Mouse (Mus musculus): ENCODE measurements at regions not wholly inside any gene's neighbourhood (a gene's known extent, or its start where the extent isn't known, plus 50 kb on each side); places are given as distances from the start of the nearest gene placed in this dataset.

- ATAC-seq (no peak), DNase-seq (ENCODE audit: low spot score) (no peak)
- Histone ChIP-seq H3K27ac (ENCODE audit: low read length) (no peak overlapping the region), H3K27me3 (replicated peaks; ENCODE audit: insufficient read depth, low read length) (no peaks in the 10 kb centered on the region), H3K4me3 (ENCODE audit: low read depth, low read length) (no peak overlapping the region), H3K4me2 (replicated peaks; ENCODE audit: low read depth, low read length) (no peak overlapping the region), H3K9ac (replicated peaks; ENCODE audit: low read depth) (no peak overlapping the region), H3K4me1 (ENCODE audit: insufficient read depth, low read depth, low read length) (no peaks in the 10 kb centered on the region), H3K36me3 (ENCODE audit: insufficient read depth, low read length) (no peaks in the 10 kb centered on the region), H3K9me3 (ENCODE audit: low read length) (no peaks in the 10 kb centered on the region)
- no peak for TF ChIP-seq CTCF (IDR thresholded peaks at IDR 0.05)
- TF ChIP-seq EP300 (IDR thresholded peaks at IDR 0.05): no peak
- 87% methylated on average over 2 of the region's 2 CpGs for WGBS
Measured at GRCm38 (mm10) chr3:35361086-35361485, 392.8 kb upstream of the Atp11b start.

- 83% methylated on average over 6 of the region's 6 CpGs for WGBS
- Histone ChIP-seq H3K4me2 (replicated peaks; ENCODE audit: low read depth, low read length) (no peak overlapping the region), H3K4me1 (ENCODE audit: insufficient read depth, low read depth, low read length) (no peaks in the 10 kb centered on the region), H3K27me3 (replicated peaks; ENCODE audit: insufficient read depth, low read length) (no peaks in the 10 kb centered on the region), H3K4me3 (ENCODE audit: low read depth, low read length) (no peak overlapping the region), H3K36me3 (ENCODE audit: insufficient read depth, low read length) (no peaks in the 10 kb centered on the region), H3K9me3 (ENCODE audit: low read length) (no peaks in the 10 kb centered on the region), H3K9ac (replicated peaks; ENCODE audit: low read depth) (no peak overlapping the region), H3K27ac (ENCODE audit: low read length) (no peak overlapping the region)
- TF ChIP-seq CTCF (IDR thresholded peaks at IDR 0.05): no peak
- no peak for TF ChIP-seq EP300 (IDR thresholded peaks at IDR 0.05)
- DNase-seq (ENCODE audit: low spot score): no peak
- no peak for ATAC-seq
Measured at GRCm38 (mm10) chr3:35365431-35365830, 388.5 kb upstream of the Atp11b start.

- Histone ChIP-seq H3K27me3 (replicated peaks; ENCODE audit: insufficient read depth, low read length) (no peaks in the 10 kb centered on the region), H3K9ac (replicated peaks; ENCODE audit: low read depth) (no peak overlapping the region), H3K36me3 (ENCODE audit: insufficient read depth, low read length) (no peaks in the 10 kb centered on the region), H3K9me3 (ENCODE audit: low read length) (no peaks in the 10 kb centered on the region), H3K27ac (ENCODE audit: low read length) (no peak overlapping the region), H3K4me3 (ENCODE audit: low read depth, low read length) (no peak overlapping the region), H3K4me2 (replicated peaks; ENCODE audit: low read depth, low read length) (no peak overlapping the region), H3K4me1 (ENCODE audit: insufficient read depth, low read depth, low read length) (no peaks in the 10 kb centered on the region)
- DNase-seq (ENCODE audit: low spot score) (no peak), ATAC-seq (no peak)
- WGBS: 87% methylated on average over 1 of the region's 1 CpGs
- no peak for TF ChIP-seq CTCF (IDR thresholded peaks at IDR 0.05)
- TF ChIP-seq EP300 (IDR thresholded peaks at IDR 0.05): no peak
Measured at GRCm38 (mm10) chr3:35372276-35372675, 381.6 kb upstream of the Atp11b start.

GRCm38 (mm10) chr3:35387386-35387785 is 366.5 kb upstream of the Atp11b start:
- Histone ChIP-seq H3K9ac (replicated peaks; ENCODE audit: low read depth) (no peak overlapping the region), H3K27me3 (replicated peaks; ENCODE audit: insufficient read depth, low read length) (no peaks in the 10 kb centered on the region), H3K27ac (ENCODE audit: low read length) (no peak overlapping the region), H3K4me2 (replicated peaks; ENCODE audit: low read depth, low read length) (no peak overlapping the region), H3K4me3 (ENCODE audit: low read depth, low read length) (no peak overlapping the region), H3K36me3 (ENCODE audit: insufficient read depth, low read length) (no peaks in the 10 kb centered on the region), H3K9me3 (ENCODE audit: low read length) (no peaks in the 10 kb centered on the region), H3K4me1 (ENCODE audit: insufficient read depth, low read depth, low read length) (no peaks in the 10 kb centered on the region)
- WGBS: 64% methylated on average over 5 of the region's 5 CpGs
- TF ChIP-seq EP300 (IDR thresholded peaks at IDR 0.05): no peak
- TF ChIP-seq CTCF (IDR thresholded peaks at IDR 0.05): no peak
- ATAC-seq (no peak), DNase-seq (ENCODE audit: low spot score) (no peak)

DNA sequence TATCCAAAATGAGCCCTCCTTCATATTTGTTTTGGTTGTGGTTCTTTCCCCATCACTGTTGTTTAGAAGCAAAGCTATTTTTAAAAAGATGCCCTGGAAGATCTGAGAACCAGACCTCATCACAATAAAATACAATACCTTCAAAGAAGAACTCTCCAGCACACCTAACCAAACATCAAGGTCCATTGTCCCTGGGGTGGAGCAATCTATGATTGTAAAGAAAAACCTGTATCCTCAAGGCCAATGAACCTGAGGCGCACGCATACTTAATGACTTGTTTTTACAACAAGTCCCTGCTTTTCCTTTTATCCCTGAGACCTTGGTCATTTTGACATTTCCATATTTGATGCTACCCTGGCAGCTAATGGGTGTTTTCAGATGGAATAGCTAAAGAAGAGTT is 361.2 kb upstream of the Atp11b start:
- no peaks in the 10 kb centered on the region for H3K27me3 ChIP-seq (replicated peaks; ENCODE audit: insufficient read depth, low read length)
- no peak overlapping the region for H3K4me2 ChIP-seq (replicated peaks; ENCODE audit: low read depth, low read length)
- no peak overlapping the region for H3K4me3 ChIP-seq (ENCODE audit: low read depth, low read length)
- no peaks in the 10 kb centered on the region for H3K36me3 ChIP-seq (ENCODE audit: insufficient read depth, low read length)
- H3K27ac ChIP-seq (ENCODE audit: low read length): no peak overlapping the region
- WGBS: 95% methylated on average over 2 of the region's 2 CpGs
- TF ChIP-seq EP300 (IDR thresholded peaks at IDR 0.05) (no peak), CTCF (IDR thresholded peaks at IDR 0.05) (no peak)
- H3K9ac ChIP-seq (replicated peaks; ENCODE audit: low read depth): no peak overlapping the region
- H3K4me1 ChIP-seq (ENCODE audit: insufficient read depth, low read depth, low read length): no peaks in the 10 kb centered on the region
- DNase-seq (ENCODE audit: low spot score) (no peak), ATAC-seq (no peak)
- H3K9me3 ChIP-seq (ENCODE audit: low read length): no peaks in the 10 kb centered on the region

DNA sequence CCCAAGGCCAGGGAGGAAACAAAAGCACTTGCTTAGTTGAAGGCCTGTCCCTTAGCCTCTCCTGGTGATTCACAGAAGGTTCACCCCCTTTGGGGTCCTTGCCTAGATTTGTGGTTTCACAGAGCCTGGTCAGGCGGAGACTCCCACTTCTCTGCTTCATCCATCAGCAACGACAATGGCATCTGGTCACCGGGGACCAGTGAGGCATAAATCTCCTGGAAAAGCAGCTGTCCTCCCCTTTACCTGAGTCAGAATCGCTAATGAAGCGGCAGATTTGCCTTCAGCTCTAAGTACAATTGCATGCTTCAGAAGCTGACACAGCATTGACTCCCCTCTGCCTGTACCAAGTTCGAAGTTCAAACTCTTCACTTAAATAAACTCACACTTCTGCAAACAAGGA is 353.7 kb upstream of the Atp11b start:
- no peaks in the 10 kb centered on the region for H3K36me3 ChIP-seq (ENCODE audit: insufficient read depth, low read length)
- H3K9me3 ChIP-seq (ENCODE audit: low read length): no peaks in the 10 kb centered on the region
- ATAC-seq (no peak), DNase-seq (ENCODE audit: low spot score) (no peak)
- H3K27me3 ChIP-seq (replicated peaks; ENCODE audit: insufficient read depth, low read length): no peaks in the 10 kb centered on the region
- H3K4me3 ChIP-seq (ENCODE audit: low read depth, low read length): no peak overlapping the region
- no peak overlapping the region for H3K9ac ChIP-seq (replicated peaks; ENCODE audit: low read depth)
- H3K4me2 ChIP-seq (replicated peaks; ENCODE audit: low read depth, low read length): no peak overlapping the region
- TF ChIP-seq EP300 (IDR thresholded peaks at IDR 0.05): no peak
- TF ChIP-seq CTCF (IDR thresholded peaks at IDR 0.05): no peak
- 36% methylated on average over 6 of the region's 6 CpGs for WGBS
- no peak overlapping the region for H3K27ac ChIP-seq (ENCODE audit: low read length)
- no peaks in the 10 kb centered on the region for H3K4me1 ChIP-seq (ENCODE audit: insufficient read depth, low read depth, low read length)

GRCm38 (mm10) chr3:35402666-35403065 is 351.2 kb upstream of the Atp11b start:
- Histone ChIP-seq H3K36me3 (ENCODE audit: insufficient read depth, low read length) (no peaks in the 10 kb centered on the region), H3K4me1 (ENCODE audit: insufficient read depth, low read depth, low read length) (no peaks in the 10 kb centered on the region), H3K9ac (replicated peaks; ENCODE audit: low read depth) (no peak overlapping the region), H3K27me3 (replicated peaks; ENCODE audit: insufficient read depth, low read length) (no peaks in the 10 kb centered on the region), H3K4me2 (replicated peaks; ENCODE audit: low read depth, low read length) (no peak overlapping the region), H3K9me3 (ENCODE audit: low read length) (no peaks in the 10 kb centered on the region), H3K4me3 (ENCODE audit: low read depth, low read length) (no peak overlapping the region), H3K27ac (ENCODE audit: low read length) (no peak overlapping the region)
- WGBS: 78% methylated on average over 10 of the region's 10 CpGs
- ATAC-seq (no peak), DNase-seq (ENCODE audit: low spot score) (no peak)
- TF ChIP-seq CTCF (IDR thresholded peaks at IDR 0.05): no peak
- no peak for TF ChIP-seq EP300 (IDR thresholded peaks at IDR 0.05)

All from lung, postnatal 0 days (tissue).